Mouse (Mus musculus) left cerebral cortex, postnatal 25 days (tissue): ENCODE data around the gene Mgarp. TPM values are rescaled to one million over a fixed set of nuclear protein-coding genes. Genes with fewer than 3 reads are reported as not detected.
"Not testable (repeated sequence)": the region's sequence is repeated elsewhere in the genome, so short reads cannot be mapped to it uniquely, and the experiment has no call there.

Experiments used
- DNase-seq, 2 experiments: peaks; one replicate each; pipeline ENCODE4 v3.0.0; 2022; ENCODE audit warnings: low spot score in 2 of 2, mixed read lengths in 1 of 2
- intact Hi-C: fragments of 180-260 bp; cut with DNase I; formaldehyde crosslinking; loops from one replicate; pipeline ENCODE4 v1.15.1; 2025
- total RNA-seq, 2 experiments: library from RNA; stranded (reverse); gene quantifications; 2 replicates each; pipeline ENCODE4 v1.2.3; 2021

Mgarp gene
- total RNA-seq, 2 experiments from 2014 or later: not detected

DNA sequence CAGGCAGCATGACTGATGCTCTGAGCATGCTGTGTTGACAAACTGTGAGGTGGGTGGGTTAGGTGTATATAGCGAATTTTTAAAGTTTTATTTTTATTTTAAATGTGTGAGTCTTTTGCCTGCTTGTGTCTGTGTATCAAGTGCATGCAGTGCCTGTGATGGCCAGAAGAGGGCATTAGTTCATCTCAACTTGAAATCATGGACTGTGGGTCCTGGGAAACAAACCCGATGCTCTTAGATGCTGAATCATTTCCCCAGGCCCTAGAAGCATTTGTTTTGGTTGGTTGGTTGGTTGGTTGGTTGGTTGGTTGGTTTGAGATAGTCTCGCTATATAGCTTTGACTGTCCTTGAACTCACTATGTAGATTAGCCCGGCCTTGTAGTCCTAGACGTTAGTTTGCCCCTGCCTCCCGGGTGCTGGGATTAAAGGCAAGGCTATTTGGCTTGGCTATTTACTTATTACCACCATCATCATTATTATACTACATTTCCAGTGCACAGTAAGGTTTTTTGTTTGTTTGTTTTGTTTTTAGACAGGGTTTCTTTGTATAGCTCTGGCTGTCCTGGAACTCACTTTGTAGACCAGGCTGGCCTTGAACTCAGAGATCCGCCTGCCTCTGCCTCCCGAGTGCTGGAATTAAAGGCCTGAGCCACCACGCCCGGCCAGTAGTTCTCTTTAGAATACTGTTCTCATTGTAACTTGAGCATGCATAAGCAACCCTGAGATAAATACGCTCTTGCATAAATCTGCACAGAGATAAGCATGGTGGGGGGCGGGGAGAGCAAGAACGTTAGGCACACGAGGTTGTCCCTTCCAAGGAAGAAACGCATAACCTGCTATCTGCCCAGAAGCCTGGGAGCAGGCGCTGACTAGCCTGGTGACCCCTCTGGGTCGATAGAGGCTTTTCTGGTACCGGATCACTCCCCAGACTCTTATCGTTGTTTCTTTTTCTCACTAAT is 21.0 kb downstream of the Mgarp start:
- intact Hi-C loops: no loop called here
- peak in 1 of 2 experiments; percentile 17 for DNase-seq

DNA sequence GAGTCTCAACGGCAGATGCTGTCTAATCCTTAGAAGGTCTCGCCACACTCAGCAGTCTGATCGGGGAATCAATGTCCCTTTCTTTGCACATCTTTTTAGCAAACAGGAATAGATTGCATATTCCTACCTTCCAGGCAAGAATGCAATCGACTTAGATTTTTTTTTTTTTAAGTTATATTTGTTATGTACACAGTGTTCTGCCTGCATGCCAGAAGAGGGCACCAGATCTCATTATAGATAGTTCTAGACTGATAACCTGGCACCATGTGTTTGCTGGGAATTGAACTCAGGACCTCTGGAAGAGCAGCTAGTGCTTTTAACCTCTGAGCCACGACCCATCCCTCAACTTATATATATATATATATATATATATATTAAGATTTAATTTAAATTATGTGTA is 23.0 kb downstream of the Mgarp start:
- no peak for DNase-seq
- intact Hi-C loops: no loop called here

DNA sequence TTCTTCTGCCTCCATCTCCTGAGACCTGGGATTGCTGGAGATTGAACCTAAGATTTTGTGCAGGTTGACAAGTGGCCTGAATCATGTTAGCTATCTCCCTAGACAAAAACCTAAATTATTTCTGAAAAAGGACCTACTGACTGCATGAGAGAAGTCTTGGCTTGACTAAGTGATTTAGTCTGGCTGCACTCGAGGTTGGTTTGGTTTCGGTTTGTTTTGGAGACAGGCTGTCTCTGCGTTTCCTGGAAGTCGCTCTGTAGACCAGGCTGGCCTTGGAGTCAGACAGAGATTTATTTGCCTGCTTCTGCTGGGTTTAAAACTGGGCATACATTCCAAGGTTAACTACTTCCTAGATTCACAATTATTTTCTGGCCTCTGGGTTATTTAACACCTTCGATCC is 23.7 kb downstream of the Mgarp start:
- intact Hi-C loops: no loop called here
- DNase-seq: no peak

DNA sequence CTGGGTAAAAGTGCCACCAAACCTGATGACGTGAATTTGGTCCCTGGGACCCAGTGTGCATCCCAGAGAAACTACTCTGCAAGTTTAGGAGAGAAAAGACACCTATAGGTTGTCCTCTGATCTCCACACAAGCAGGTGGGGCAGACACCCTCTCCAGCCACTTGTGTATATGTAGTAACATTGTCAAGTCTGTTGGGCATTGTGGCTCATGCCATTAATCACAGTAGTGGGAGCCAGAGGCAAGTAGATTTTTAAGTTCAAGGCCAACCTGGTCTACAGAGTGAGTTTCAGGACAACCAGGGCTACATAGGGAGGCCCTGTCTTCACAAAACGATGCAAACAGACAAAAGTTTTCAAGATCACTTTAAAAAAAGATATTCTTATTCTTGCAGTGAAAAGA is 24.7 kb downstream of the Mgarp start:
- no peak for DNase-seq
- intact Hi-C loops: no loop called here

DNA sequence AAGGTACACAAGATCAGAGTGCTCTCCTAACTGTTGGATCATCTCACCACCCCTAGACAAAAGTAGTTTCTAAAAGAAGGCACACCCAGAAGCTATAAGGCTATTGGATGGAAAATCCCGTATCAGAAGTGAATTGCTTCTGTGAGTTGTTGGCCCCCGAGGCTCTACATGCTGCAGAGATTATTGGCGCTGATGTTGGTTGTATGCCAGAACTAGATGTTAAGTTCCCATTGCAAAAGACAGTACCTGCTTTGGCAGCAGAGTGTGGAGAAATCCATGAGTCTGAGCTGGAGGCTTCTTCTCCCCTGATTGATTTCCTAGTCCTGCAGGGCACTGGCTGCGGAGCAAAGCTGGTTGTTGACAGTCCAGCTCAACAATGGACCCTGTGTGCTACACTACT is 28.5 kb downstream of the Mgarp start:
- intact Hi-C loops: no loop called here
- DNase-seq: no peak

DNA sequence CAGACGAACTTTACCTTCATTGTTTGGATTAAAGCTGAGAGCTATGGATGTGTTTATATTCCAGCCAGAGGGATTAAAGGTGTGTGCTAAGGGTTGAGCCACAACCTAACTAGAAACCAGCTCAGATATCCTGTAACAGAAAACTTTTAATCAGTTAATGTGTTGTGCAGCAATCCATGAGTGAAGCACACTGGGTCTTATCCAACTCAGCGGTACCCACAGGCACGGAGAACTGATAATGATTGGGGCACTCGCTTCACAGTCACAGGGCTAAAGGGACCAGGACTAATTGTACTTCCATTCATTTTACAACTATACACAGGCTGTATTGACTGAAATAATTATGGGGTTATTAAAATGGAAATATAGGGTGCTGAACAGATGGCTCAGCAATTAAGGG is 29.6 kb downstream of the Mgarp start:
- intact Hi-C loops: no loop called here
- DNase-seq: no peak

DNA sequence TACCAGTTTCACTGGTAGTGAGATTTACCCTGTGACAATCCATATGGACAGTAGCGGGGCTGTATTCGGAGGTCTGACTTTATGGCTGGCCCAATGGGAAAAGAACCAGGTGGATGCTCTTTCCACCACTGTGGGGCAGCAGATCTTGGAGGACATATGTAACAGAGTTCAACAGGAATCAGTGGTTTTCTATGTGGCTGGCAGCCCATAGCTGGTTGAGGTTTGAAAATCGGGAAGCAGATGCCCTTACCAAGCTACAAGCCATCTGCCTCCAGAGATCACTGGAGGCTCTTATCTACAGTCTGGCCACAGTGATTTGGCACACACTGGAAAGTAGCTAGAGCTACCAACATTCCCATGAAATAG is 31.0 kb downstream of the Mgarp start:
- DNase-seq: no peak
- intact Hi-C loops: loop anchor here (1.0 to 2.0 kb wide), 3 partner anchors 76 to 135 kb away; no protein-coding TSS in a partner anchor

DNA sequence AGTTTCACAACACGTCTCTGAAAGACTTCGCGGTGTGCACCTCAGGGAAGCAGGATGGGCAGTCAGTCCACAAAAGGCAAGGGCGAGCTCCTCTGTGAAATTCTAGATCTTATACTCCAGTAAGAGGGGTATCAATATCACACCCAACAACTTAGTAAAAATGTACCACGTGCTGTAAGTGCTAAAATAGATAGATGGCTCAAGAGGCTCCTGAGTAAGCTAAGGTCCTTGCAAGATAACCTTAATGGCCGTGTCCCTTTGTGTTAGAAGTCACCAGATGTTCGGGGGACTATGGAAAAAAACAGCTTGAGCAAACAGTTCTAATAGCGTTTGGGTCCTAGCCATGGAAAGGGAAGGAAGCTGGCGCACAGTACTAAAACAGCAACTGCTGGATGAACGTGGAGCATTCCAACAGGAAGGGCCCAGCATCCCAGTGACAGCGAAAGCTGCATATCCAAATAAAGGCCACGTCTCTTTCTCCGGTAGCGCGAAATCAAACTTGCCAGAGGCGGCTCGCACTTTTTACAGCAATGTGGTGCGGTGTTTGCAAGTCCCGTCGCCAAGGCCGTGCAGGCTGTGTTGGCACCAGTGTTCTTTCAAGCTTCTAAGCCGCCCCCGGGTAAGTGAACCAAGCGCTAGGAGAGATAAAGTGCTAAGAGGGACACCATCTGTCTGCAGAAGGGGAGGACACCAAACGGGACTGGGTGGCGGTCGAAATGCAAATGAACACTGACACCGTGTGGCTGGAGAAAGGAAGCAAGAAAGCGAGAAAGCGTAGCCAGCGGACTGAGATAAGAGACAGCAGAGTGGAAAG is 31.6 kb downstream of the Mgarp start:
- peak; percentile 81 to 97 for DNase-seq
- intact Hi-C loops: loop anchor here (1.0 to 2.0 kb wide), 3 partner anchors 76 to 134 kb away; no protein-coding TSS in a partner anchor

DNA sequence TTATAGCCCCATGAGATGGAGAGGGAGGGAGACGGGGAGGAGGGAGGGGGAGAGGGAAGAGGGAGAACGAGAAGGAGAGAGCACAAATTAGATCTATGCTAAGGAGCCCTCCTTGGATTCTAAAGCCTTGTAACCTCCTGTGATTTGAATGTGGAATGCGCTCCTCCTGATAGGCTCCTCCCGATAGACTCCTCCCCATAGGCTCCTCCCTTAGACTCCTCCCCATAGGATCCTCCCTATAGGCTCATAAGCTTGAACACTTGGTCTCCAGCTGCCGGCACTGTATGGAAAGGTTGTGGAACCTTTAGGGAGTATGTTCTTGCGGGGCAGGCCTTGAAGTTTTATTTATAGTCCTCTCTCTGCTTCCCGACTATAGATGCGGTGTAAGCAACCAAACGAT is 35.5 kb downstream of the Mgarp start:
- intact Hi-C loops: no loop called here
- no peak for DNase-seq

DNA sequence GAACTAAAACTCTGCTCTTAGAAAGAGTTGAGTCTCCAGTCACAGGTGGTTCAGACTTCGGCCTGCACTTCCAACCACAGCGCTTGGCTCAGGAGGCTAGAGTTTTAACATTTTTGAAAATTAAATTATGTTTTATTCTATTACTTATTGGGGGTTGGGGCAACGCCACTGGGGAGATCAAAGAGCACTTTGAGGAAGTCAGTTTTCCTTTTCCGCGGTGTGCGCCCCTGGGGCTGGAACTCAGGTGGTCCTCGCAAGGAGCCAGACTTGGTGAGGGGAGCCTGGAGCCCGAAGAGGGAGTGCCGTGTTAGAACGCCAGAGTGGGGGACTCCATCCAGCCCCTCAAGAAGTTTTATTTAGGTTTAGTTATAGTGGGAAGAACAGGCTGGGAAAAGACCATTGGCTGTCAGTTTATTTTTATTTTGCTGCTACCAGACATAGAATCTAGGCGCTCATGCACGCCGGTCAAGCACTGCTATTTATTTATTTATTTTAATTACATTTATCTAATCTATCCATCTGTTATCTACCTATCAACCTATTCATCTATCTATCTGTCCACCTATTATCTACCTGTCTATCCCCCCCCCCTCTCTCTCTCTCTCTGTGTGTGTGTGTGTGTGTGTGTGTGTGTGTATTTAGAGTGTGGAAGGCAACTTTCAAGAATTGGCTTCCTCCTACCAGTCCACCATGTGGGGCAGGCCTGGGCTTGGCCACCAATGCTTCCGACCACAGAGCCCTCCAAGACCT is 36.8 kb downstream of the Mgarp start:
- intact Hi-C loops: no loop called here
- no peak for DNase-seq

DNA sequence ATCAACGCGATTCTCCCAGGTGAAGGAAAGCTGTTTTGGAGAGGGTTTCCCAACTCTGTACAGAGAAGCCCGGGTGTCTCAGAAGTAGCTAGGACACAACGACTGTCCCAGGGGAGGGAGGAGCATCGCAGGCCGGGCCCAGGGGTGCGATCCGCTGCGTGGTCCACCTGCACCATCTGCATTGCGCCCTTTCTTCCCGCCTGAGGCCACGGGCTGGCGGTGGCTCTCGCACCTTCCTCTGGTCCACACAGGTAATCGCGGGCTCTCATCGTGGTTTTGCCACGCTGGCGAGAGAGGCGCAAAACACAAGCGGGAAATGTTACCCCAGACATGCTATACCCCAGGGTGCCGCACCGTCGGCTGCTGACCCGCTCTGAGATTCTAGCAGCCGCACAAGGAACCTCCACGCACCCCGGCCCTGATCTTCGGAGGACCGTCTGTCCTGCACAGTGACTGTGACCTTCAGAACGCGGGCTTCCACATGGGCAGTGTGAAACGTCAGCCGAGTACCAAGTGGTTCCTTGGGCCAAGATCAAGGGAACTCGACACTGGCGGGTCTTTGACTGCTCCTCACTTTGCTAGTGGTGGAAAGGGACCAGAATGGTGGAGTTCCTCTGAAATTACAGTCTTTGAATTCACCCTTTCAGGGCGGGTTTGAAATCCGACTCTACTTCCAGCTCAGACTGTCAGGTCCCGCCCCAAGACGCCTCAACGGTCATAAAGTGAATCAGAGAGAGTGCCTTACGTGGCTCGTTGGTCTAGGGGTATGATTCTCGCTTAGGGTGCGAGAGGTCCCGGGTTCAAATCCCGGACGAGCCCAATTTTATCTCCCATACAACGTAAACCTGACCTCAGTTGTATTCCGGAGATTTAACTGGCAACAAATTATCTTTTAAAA is 37.6 kb downstream of the Mgarp start:
- DNase-seq: peak; percentile 50 to 62
- intact Hi-C loops: no loop called here

DNA sequence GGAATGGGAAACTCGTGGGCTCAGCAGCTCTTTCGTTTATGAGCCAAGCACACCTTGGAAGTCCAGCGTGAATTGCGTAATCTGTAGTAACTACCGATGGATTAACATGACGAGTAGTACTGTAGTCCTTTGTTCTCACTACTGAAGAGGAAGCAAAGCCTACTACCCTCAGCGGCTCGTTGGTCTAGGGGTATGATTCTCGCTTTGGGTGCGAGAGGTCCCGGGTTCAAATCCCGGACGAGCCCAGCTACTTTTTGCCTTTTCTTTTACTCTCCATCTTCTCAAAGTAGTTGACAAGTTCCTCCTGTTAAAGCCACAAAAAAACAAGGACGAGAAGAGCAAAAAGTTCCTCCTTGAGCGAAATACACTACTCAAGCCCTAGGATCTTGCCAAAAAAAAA is 38.4 kb downstream of the Mgarp start:
- peak; percentile 46 to 73 for DNase-seq
- intact Hi-C loops: no loop called here

DNA sequence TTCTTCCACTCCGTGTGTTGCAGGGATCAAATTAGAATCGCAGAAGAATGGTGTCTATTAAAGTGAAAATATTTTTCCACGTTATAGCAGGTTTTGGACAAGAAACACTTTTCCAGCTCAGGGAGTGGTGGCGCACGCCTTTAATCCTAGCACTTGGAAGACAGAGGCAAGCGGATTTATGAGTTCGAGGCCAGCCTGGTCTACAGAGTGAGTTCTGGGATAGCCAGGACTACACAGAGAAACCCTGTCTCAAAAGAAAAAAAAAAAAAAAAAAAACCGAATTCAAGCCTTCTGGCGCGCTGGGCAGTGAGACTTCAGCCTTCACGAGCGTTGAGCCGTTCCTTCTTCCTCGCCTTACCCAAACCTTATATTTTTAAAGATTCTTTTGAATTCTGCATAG is 38.9 kb downstream of the Mgarp start:
- no peak for DNase-seq
- intact Hi-C loops: no loop called here

DNA sequence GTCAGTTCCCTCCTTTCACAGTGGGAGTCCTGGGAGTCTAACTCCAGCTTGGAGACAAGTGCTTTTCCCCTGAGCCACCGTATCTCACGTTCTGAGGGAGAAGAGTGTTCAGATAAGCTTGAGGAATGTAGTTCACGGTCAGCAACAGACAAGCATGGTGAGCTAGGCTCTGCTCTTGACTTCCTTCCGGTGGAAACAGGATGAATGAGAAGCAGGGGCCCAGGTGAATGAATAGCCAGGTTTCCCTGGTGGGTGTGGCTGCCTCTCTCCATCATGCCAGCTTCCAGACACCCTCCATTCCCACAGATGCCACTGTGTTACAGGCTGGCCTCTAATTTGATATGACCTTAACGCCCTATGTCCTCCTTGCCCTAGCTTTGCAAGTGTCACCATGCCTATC is 39.5 kb downstream of the Mgarp start:
- intact Hi-C loops: no loop called here
- no peak for DNase-seq

DNA sequence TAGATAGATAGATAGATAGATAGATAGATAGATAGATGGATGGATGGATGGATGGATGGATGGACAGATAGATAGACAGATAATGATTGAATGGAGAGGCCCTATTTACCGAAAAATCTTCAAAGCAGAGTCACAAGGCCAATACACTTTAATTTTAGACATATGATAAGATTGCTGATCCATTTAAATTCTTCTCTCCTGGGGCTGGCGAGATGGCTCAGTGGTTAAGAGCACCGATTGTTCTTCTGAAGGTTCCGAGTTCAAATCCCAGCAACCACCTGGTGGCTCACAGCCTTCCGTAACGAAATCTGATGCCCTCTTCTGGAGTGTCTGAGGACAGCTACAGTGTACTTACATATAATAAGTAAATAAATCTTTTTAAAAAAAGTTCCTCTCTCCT is 41.6 kb downstream of the Mgarp start:
- DNase-seq, intact Hi-C loops: not testable (repeated sequence)

DNA sequence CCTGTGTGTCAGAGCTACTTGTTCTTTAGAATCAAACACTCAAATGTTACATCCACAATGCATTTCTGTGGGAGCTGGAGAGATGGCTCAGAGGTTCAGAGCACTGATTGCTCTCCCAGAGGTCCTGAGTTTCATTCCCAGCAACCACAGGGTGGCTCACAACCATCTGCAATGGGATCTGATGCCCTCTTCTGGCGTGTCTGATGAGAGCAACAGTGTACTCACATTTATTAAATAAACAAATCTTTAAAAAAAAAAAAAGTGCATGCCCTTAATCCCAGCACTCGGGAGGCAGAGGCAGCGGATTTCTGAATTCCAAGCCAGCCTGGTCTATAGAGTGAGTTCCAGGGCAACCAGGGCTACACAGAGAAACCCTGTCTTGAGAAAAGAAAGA is 42.5 kb downstream of the Mgarp start:
- no peak for DNase-seq
- intact Hi-C loops: no loop called here

DNA sequence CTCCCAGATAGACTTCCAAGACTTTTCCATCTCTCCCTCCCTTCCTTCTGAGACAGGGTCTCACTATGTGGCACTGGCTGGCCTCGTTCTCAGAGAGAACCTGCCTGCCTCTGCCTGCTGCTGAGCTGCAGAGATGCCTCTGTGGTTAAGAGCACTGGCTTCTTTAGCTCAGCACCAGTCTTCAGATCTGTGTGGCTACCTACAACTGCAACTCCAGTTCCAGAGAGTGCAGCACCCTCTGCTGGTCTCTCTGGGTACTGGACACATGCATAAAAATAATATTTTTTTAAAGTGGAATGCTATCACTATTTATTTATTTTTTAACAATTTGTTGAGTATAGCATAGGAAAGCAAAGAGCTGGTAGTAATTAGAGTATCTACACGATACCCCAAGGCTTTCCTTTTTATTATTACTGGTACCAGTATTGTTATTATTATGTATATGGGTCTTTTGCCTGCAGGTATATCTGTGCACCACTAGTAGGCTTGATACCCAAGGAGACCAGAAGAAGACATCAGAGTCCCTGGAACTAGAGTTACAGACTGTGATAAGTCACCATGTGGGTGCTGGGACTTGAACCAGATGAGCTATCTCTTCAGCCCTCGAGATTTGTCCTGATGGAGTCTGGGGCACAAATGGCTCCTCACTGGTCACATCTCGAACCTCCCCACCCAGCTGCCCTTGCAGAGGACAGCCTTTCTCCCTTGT is 43.1 kb downstream of the Mgarp start:
- peak in 1 of 2 experiments; percentile 31 for DNase-seq
- intact Hi-C loops: loop anchor here (2.0 kb wide), 1 partner anchor 65 kb away; no protein-coding TSS in a partner anchor

DNA sequence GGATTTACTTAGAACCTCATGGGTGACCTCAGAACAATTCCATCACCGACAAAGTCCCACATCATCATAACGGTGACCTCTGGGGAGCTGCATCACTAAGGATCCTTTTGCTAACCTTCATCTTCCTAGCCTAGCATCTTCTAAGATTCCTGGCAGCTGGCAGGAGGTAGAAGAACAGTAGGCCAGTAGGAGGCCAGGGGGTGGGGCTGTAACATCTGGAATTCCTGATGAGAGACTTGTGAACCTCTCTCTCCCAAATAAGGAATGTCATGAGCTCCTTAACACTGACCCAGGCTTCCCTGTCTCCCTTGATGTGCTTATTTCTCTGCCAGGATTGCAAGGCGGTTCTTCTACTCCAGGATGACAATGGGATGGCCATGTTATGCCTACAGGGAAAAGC is 45.7 kb downstream of the Mgarp start:
- intact Hi-C loops: no loop called here
- no peak for DNase-seq
